Mouse (Mus musculus): Measurements from ENCODE around the gene Fscn1. TPM values are rescaled to one million over a fixed set of nuclear protein-coding genes. Genes with fewer than 3 reads are reported as not detected.

Fscn1 gene
- total RNA-seq, 2 experiments from 2014 or later: 408 to 429 TPM

- intact Hi-C loops (cut with DNase I): no loop called here
- DNase-seq (ENCODE audit: low spot score in 2 of 2): peak in 1 of 2 experiments; percentile 15
Measured at GRCm38 (mm10) chr5:143017401-143017800, 57.3 kb downstream of the Fscn1 start.

Other genes with a start within 250 kb of the Fscn1 start
- 100 to 1,000 TPM; 136 to 162 TPM for gene Tnrc18, start 142.7 kb upstream of the Fscn1 start, total RNA-seq (2021)
- gene Fbxl18, start 64.9 kb upstream of the Fscn1 start, total RNA-seq (2021): 10 to 100 TPM; 34.2 to 34.4 TPM
- gene Actb, start 53.6 kb upstream of the Fscn1 start, total RNA-seq (2021): 1,000 to 10,000 TPM; 3,011 to 3,018 TPM
- 10 to 100 TPM; 38.8 to 41.0 TPM for gene Rnf216, start 152.7 kb downstream of the Fscn1 start, total RNA-seq (2021)
- under 1 TPM; 0.11 to 0.13 TPM for gene Olfr718-ps1, start 187.2 kb downstream of the Fscn1 start, total RNA-seq (2021)
- 10 to 100 TPM; 15.2 to 15.6 TPM for gene Rbak, start 220.4 kb downstream of the Fscn1 start, total RNA-seq (2021)
- gene Spdye4b, start 220.7 kb downstream of the Fscn1 start, total RNA-seq (2021): not detected

All from left cerebral cortex, postnatal 14 days (tissue).